Mouse (Mus musculus) myocyte (in vitro differentiated cells): ENCODE data around the gene Ralbp1.

Experiments used
- POLR2A ChIP-seq: IDR thresholded peaks from one replicate; pipeline ENCODE4 v1.6.1; 2011; ENCODE audit warnings: low read depth, mild to moderate bottlenecking, control low read depth, moderate library complexity; ENCODE audit not compliant: insufficient read length
- SRF ChIP-seq: IDR thresholded peaks from one replicate; pipeline ENCODE4 v1.6.1; 2011; ENCODE audit warnings: low read depth; ENCODE audit not compliant: control insufficient read depth, insufficient read length

DNA sequence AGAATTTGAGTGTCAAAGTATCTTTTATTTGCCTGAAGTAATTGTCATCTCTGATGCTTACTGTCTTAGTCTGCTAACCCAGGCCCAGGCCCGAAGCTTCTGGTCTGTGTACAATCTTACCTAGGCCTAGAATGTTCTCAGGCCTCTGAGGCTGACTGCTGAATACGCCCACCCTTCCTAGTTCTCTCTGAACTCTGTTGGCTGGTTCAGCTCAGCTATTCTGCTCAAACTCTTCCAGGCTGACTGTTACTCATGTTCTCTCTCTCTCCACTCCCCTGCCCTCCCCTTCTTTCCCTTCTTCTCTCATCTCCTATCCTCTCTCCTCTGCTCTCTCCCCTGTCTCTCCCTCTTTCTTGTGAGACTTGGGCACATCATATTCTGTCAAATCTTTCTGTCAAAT is 79.2 kb downstream of the Ralbp1 start:
- TF ChIP-seq POLR2A: no peak
- TF ChIP-seq SRF: no peak
